Mouse (Mus musculus) lung, postnatal 10 days (tissue): ENCODE data around the gene Umad1.

Experiments used
- DNase-seq: peaks from one replicate; pipeline ENCODE4 v3.0.0; 2021

Gene Umad1

DNA sequence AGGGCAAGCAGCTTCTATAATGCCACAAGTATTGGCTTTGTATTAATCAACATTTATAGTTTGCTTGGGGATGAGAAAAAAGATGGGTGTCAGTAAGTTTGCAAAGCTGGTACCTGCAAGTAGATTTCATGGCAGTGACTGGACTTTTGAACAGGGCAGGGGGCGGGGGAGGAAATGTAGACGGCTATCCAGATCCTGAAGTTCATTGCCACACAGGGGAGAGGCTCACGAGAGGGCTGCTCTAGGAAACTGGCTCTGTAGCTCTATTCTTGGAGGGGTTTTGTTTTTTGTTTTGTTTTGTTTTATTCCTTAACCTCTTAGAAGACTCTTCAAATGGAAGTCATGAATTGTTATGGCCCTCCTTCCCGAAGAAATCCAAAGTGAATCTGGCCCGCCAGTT, 162.3 kb downstream of the Umad1 start:
- no peak for DNase-seq

DNA sequence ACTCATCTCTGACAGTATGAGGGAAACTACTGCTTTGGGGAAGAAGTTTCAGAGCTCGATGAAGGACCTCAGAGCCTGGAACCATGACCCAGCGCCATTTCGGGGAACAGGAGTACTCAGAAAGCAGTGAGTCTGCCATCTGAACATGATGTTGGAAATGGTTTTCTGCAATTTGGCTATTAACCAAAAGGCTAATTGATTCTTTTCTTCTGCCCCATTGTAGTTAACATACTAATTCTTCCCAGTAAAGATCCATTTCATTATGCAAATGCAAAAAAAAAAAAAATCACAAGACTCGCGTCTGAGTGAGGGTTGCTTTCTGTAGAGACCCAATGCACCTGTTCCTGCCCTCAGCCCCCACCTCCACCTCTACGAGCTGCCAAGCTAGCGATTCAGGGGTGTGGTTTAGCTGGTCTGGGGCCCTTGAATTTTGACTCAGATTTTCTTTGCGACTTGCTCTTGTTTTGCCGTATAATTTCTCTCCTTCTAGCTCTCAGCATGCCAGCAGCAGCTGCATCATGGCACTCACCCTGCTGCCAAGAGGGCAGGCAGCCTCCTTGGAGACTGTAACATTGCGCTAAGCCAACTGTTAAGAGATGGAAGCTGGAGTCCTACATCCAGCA, 163.0 kb downstream of the Umad1 start:
- peak; percentile 20 for DNase-seq

DNA sequence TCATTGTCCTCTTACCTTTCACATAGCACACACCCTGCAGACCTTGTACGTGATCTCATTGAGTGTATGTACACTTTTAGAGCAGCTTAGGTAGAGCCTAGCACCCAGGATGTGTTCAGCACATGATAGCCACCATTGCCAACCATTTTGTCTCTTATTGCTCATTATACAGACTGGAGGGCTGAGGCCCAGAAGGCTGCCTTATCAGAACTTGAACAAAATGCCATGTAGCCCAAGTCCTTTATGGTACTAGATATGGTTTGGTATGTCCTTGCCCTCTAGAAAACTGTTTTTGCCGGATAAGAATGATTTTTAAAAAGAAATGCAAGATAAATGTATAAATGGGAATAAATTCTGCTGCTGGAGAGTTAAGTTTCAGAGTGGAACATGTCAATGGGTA, 164.1 kb downstream of the Umad1 start:
- no peak for DNase-seq

DNA sequence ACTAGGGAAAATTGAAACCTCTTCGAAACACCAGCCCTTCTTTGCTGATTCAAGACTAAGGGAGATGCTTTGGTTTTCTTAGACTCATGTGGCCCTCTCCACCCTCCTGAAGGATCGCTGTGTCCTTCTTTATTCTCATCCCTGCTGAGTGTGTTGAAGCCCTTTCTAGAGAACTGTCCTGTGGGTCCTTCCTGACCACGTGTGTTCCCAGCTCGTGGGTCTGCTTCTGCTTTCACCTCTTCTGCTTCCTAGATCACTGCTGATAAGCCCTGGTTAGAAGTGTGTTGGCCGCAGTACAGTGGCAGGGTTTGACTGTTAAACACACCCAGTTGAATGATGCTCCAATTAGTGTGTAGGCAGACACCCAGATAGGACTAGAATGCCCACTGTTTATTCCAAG, 168.6 kb downstream of the Umad1 start:
- DNase-seq: no peak

DNA sequence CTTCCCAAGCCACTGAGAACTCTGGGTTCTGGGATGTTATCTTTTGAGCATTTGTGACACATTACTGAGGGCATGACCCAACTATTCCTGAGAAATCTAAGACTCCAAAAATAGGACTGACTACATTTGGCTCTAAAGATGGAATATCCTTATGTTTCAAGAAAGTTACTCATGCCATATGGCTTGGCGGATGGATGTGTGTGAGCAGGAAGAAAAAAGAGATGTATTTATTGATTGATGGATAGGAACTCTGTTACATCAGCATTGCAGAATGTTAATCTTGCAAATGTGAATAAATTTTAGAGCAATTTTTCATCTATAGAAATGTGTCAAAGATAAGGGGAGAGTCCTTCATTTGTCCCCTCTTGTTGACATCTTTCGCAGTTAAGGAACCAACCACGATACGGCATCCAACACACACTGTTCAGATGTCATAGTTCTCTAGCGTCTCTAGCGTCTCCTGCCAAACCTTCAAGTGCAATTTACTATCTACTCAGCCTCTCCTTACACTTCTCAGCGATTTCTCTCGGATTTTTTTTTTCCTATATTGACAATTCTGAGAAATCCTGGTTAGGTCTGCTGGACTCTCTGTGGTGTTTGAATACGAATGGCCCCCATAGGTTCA, 171.6 kb downstream of the Umad1 start:
- no peak for DNase-seq

DNA sequence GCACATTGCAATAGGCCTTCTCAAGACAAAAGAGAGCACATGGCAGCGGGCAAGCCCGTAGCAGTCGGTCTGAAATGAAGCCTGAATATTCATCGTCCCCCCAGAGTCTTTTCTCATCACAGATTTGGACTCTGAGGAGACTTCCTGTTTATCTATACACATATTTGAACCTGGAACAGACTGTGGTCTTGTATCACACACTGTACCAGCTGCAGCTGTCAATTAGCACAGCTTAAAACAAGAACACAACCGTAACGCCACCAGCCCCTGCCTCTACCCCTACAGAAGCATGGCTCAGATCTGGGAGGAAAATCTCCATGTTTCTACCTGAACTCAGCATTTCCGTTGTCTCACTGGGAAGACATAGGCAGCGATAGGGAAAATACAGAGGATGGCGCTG, 174.1 kb downstream of the Umad1 start:
- no peak for DNase-seq

DNA sequence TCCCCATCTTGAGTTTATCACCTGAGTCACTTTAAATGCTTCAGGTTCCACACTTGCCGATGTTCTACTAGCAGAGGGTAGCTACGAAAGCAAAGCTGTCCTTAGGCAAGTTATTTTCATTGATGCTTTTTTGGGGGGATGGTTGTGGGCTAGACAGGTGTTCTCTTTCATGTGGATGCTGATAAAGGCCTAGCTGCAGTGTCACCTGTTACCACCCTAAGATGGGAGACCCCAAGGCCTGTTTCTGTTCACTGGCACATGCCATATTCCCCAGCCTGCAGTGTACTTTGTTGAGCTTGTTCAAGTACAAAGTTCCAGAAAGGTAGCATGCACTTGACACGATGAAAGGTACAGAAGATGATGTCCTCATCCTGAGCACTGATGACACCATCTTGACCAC, 178.8 kb downstream of the Umad1 start:
- no peak for DNase-seq

DNA sequence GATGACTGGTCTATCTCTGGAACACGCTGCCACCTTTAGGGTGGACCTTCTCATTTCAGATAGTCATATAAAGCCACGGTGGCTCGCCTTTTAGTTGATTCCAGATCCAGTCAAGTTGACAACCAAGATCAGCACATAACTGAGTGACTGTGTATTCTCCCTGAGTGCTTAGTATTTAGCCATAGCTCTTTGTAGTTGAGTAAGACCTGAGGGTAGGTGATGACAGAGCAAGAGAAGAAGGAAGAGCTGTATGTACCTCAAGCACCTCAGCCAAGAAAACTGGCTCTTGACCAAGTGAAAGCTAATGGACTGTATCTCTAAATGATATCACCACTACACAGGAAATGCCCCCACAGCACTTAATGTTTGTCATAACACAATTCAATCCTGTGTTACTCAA, 182.7 kb downstream of the Umad1 start:
- DNase-seq: no peak

DNA sequence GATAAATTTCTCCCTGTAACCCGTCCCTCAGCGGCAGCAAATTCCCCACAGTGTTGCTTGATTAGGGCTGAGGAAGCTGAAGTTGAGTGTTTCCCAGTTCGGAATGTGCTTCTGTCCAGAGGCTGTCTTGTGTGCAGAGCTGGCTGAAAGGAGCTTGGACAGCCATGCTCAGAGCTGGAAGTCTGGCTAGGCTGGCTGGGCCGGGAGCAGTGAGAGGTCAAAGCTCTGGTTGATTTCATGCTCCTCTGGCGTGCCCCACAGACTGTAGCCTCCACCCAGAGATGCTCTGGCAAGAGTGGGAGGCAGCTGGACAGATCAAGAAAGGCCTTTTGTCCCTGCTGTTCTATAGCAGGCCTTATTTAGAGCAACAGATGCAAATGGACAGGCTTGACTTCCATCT, 187.7 kb downstream of the Umad1 start:
- DNase-seq: peak; percentile 29

DNA sequence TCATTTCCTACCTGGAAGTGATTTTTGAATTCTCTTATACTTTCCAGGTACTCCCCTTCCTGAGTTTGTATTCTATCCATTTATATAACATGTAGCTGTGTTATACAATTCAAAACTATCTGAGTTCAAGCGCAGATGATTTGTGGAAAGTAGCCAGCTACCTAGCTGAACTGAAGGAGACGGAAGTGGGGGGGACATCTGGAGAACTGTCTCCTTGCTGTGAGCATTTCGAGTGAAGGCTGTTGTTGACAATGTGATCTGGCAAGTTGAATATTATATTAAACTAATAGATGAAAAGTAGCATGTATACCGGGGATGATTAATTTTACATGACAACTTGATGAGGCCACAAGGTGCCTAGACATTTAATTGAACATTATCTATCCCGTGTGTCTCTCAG, 196.5 kb downstream of the Umad1 start:
- DNase-seq: no peak

DNA sequence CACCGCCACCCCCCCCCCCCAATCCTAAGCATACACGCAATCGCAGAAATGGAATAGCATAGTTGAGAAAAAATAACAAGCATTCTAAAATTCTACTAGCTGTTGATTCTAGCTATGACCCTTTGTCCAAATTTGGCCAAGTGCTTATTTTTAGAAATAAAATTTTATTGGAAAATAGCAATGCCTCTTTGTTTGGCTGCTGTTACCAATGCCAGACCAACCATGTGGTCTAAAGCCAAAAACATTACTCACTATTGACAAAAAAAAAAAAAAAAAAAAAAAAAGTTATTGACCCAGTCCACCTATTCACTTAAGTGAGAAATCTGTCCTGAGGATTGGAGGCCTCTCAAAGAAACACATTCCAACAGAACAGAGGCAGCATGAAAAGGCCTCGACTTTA, 199.5 kb downstream of the Umad1 start:
- DNase-seq: no peak

DNA sequence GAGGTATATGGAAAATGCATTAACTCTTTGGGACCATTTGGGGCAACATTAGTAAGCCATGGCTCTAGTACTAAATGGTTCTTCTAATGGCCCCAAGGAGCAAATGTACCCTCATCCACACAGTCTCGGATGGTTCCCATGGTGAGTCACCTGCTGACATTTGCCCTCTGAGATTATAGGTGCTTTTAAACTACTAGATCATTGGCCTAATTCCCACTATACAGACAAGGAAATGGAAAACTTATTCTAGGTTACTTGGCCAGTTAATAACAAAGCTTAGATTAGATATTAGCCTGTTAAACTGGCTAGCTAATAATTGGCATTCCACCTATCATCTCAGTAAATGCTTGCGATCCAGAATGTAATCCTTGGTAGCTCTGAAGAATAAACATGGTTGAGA, 203.4 kb downstream of the Umad1 start:
- no peak for DNase-seq

DNA sequence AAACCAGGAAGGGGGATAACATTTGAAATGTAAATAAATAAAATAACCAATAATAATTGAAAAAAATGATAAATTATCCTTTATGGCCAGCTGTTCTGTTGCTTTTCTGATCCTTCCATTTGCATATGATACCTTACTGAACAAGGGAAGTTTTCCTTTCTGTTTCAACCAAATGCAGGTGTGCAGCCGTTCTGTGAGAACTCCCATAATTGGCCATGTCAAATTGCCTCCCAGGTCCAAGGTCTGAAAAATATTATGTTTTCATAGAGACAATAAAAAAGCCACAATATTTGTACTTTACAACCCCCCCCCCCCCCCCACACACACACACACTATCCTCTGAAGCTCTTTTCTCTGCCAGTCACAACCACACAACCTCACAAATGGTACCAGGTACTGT, 206.3 kb downstream of the Umad1 start:
- DNase-seq: no peak

DNA sequence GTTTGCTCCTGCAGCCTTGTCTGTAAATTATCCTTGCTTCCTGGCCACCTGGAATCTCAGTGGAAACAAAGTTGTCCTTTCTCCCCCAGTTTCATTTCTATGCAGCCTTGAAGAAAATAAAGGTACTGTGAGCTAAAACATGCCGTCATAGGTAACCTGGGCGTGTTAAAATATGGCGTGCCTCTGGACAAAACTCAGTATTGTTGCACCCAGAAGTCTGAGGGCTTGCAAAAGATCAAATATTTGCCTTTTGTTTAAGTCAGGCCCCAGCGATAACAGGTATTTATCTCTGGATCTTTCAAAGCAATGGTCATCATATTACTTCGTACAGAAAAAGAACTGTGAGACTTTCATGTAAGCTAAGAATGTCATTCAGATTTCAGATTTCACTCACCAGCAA, 206.9 kb downstream of the Umad1 start:
- no peak for DNase-seq

DNA sequence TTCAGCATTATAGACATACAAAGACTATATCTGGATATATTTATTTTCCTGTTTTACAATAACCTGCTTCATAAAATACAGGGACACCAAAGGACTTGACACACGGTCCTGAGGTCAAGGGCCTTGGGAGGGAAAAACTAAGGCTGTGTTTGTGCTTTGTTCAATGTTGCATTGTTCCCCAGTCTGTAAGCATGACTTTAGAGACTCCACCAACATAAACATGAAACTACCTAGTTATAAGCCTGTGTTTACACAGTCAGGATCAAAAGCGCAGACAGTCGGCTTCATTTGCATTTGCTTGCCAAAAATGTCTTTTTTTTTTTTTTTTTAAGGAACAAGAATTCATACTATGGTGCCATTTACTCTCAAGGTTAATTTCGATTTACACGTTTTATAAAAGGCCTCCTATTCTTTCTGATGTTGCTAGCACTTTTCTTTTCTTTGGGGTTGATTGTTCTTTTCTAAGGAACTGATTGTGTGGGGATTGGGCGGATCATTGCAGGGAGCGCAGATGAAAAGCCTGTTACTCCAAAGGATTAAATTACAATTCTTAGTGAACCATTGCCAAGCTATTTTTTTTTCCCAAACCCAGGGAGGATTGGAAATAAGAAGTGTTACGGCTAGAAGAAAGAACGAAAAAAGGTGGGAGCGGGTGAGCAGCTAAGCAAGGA, 208.7 kb downstream of the Umad1 start:
- peak; percentile 36 for DNase-seq

DNA sequence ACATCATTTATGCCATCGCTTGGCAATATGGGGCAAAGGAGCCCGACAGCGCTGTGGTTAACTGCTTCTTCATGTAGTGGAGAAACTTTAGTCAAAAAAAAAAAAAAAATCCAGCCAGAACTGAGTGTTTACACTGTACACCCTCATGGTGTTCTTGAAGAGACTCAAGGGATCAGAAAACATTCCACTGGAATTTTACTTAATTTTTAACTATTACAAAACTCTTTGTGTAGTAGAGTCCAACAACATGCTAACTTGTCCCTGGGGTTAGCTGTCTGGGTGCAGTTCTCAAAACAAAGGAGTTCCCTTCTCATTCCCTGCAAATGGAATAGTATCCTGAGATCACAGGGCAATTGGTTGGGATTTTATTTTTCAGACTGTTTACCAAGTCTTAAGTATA, 210.8 kb downstream of the Umad1 start:
- DNase-seq: no peak

DNA sequence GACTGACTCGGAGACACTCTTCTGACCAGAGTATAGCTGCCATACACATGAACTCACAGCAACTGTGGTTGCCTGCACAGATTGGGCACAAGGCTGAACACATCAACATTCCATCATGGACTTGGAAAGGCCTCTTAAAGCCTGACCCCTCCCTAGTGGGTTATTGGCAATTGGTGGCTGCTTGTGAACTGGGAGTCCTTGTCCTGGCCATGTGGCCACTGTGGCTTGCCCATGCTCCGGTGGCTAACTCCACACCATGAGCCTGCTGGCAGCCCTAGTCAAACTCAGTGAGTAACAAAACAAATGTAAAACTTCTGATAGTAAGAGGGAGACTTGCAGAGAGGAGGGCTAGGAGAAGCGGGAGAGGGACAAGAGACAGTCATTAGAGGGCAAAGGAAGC, 213.0 kb downstream of the Umad1 start:
- no peak for DNase-seq

DNA sequence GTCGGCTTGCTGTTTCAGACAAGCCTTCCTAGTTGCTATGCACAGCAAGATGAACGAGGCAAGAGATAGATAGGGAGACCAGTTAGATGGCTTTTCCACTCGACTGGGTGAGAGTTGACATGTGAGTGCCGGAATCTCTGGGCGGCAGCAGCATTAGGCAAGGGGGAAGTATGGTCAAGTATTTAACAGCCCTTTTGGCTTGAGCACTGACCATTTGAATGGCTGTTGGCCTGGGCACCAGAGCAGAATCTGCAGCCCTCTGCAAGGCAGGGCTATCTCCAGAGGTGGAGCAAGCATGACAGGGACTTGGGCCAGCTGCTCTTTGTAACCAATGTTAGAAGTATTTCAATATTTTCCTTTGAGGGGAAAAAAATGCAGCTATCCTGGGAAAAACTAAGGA, 213.8 kb downstream of the Umad1 start:
- peak; percentile 62 for DNase-seq

DNA sequence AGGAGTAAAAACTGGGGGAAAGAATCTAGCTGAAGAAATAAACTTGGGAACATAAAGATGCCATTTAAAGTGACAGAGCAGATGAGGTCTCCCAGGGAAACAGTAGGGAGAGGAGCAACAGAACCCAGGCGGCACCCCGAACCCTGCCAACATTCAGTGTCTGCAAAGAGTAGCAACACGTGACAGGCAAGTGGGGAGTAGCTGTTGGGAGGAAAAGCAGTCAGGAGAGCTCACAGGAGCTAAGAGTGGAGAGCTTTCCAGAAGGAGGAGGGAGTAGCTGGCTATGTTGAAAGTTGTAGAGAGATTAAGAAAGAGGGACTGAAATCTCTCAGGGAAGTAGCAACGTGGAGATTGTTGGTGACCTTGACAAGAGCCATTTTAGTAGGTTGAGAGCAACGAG, 214.4 kb downstream of the Umad1 start:
- DNase-seq: peak; percentile 63

DNA sequence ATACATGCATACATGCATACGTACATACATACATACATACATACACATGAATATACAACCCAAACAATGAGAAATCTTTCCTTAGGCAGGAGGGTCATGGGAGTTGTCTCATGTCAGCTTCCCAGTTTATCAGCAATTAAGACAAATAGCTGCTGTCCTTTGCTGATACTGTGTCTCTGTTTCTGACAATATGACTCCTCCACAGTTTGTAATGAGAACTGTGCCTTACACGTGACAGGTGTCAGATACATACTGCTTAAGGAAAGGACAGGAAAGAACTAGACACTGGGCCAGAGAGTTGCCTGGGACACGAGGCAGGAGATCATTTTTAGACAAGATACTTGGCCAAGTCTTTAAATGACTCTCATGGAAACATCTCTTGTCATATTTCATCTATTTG, 215.2 kb downstream of the Umad1 start:
- no peak for DNase-seq

DNA sequence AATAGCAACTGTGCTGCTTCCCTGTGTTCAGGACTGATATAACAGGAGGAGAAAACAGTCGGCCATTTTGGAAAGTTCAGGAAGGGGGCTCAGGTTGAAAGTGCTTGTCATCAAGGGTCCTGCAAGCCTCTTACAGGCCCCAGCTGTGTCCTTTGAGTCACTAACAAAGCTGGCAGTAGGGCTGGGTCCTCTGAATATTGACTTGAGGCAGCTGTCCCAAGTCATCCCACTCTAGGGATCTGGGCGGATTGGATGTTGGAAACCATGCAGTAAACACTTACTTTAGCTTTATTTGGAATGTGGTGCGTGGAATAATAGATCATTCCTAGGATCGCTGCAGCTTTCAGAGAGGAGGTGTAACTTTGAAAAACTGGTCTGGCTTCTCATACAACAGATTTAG, 215.7 kb downstream of the Umad1 start:
- no peak for DNase-seq

DNA sequence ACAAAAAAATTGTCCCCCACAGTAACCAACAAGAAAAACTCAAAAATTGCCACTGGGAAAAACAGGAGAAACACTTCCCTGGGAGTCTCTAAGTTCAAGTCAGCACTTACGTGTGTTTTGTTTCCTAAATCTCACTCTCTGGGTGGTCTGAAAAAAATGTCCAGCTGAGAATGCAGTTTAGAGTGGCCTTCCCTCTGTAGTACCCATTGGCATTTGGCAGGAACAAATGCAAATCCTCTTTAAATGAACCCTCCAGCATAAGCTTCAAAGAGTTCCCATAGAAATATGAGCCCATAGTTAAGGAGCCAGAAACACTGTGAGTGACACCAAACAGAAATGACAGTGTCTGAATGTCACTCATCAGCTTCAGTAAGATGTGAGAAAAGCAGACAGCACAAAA, 220.1 kb downstream of the Umad1 start:
- DNase-seq: no peak

DNA sequence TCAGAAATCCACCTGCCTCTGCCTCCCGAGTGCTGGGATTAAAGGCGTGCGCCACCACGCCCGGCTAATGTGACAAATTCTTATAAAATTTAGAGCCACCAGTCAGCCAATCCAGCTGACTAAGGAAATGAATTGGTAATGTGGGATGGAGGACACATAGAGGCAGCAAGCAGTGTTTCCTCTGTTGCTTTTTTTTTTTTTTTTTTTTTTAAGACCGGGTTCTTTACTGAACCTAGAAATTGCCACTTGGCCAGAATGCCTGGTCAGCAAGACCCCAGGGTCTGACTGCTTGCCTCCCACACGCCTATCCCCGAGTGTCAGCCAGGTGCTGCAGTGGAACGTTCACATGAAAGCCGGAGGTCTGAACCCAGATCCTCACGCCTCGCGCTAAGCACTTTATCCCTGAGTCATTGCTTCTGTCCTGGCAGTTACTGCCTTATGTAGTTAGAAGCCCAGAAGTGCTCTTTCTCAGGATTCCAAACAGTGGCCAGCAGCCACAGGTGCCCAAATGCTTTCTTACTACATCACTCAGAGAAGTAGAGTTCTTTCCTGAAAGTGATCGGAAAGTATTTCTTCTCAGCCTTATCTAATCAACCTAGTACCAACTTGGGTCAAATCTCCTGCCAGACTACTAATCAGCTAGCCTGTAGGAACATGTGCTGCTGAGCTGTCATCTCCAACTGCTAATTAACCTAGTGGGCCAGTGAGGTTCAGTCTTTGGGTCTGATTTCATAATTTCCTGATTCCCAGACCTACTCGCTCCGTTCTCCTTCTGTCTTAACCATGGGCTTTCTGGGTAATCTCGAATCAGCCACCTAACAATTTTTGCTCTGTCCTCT, 225.6 kb downstream of the Umad1 start:
- no peak for DNase-seq
